Mouse (Mus musculus) stomach, postnatal 0 days (tissue): ENCODE data around the gene Dip2b.

Experiments
- CTCF ChIP-seq: IDR thresholded peaks from 2 replicates; pipeline ENCODE4 v1.5.1; 2016; ENCODE audit warnings: antibody characterized with exemption, low read depth, mild to moderate bottlenecking, moderate library complexity
- EP300 ChIP-seq: optimal IDR thresholded peaks from 2 replicates; pipeline ENCODE3; 2016; ENCODE audit warnings: antibody characterized with exemption

GRCm38 (mm10) chr15:100082733-100083132 is 44.3 kb downstream of the Dip2b start:
- TF ChIP-seq CTCF (no peak), EP300 (no peak)
